Mouse (Mus musculus) stomach, postnatal 0 days (tissue): ENCODE results near the gene Kif6.

ENCODE experiments used
- CTCF ChIP-seq: IDR thresholded peaks from 2 replicates; pipeline ENCODE4 v1.5.1; 2016; ENCODE audit warnings: antibody characterized with exemption, low read depth, mild to moderate bottlenecking, moderate library complexity
- EP300 ChIP-seq: optimal IDR thresholded peaks from 2 replicates; pipeline ENCODE3; 2016; ENCODE audit warnings: antibody characterized with exemption

DNA sequence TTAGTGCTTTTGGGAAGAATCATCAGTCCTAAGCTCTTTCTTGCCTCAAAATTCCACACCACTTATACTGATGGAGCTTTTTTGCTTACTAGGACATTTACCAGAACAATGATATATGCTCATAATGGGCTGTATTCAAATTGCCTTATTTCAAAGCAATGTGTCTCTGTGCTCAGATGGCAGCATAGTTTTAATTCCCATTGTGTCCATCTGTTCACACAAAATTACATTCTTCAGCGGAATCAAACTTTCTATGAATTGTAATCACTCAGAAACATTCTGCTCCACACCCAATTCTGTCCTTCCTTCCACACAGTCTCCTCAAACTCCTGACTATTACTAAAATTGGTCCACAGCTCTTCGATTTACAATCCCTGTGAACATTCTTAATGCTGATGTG is 94.3 kb downstream of the Kif6 start:
- no peak for TF ChIP-seq EP300
- no peak for TF ChIP-seq CTCF
